Mouse (Mus musculus) WW6 (cell line): ENCODE data around the gene Gm21586.
"Not testable (repeated sequence)": the region's sequence is repeated elsewhere in the genome, so short reads cannot be mapped to it uniquely, and the experiment has no call there.

ENCODE experiments used
- DNase-seq: peaks from one replicate; pipeline ENCODE4 v3.0.0-alpha.2; 2013; ENCODE audit warnings: low read depth, low spot score

Gm21586 gene

DNA sequence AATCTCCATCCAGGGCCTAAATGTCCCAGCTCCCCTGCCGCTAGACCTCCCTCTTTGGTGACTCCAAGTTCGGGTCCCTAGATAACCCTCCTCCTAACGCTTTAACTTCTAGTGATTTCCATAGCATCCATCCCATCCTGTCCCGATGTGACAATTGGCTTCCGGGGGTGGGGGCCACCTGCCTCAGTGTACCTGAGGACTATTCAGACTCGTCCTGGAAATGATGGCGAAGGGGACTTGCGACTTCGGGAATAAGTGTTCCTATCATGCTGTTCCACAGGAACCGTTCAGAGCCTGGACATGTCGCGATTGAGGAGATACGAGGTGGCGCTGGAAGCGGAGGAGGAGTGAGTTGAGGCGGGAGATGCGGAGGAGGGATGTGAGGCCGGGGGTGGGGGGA lies at the start of gene Gm21586:
Gene Gm21586 (plus strand): TSS at position 301 of the 400 bp plus-strand sequence.
- DNase-seq: not testable (repeated sequence)

DNA sequence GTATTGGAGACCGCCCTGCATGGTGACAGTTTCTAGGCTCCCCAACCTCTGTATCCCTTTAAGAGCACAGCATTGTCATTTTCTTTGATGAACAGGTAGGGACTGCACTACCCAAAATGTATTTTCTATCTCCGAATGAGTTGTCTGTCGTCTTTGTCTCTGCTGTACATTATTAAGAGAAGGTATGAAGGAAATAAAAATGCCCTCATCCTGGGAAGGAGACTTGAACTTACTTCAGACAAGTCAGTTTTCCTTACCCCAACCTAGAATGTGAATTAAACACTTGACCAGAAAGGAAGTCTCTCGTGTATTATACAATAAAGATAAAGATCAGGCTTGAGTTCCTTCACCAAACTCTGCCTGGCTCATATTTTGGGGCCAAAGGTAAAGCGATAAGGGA lies 27.3 kb downstream of the Gm21586 start, which contains the start of gene Gm2163:
Gene Gm2163 (plus strand): TSS at position 301 of the 400 bp plus-strand sequence.
- not testable (repeated sequence) for DNase-seq
